Mouse (Mus musculus): ENCODE data around the gene Ror2. TPM values are rescaled to one million over a fixed set of nuclear protein-coding genes. Genes with fewer than 3 reads are reported as not detected.
"Not testable (repeated sequence)": the region's sequence is repeated elsewhere in the genome, so short reads cannot be mapped to it uniquely, and the experiment has no call there.

Gene Ror2
- polyA plus RNA-seq (2015; fragmentation: Nextera tagmentation; extraction: Ambion mirVana), result 17.1 and 17.6 TPM in 2 replicates

DNA sequence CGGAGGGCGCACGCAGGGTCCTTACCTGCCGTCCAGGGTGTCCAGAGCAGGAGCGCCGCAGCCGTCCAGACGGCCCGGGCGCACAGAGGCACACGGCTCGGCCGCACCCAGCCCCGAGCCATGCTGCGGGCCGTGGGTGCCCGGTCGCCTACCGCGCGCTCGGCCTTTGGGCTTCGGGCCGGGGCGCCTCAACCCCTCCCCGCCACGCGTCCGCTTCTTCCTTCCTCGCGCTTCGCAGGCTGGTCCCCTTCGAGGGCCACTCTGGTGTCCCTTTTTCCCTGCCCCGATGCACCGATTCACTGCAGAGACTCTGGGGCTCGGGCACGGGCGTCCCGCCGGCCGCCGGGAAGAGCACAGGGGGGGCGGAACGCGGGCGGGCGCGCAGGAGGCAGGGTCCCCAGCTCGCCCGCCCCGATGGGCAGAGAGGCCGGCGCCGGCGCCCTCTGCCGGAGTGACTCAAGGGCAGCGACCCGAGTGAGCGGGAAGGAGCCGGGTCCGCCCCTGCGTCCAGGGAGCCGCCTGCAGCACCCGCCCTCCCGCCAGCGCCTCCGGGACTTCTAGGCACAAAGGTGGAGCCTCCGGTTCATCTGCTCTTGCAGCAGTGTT is at the start of gene Ror2:
Gene Ror2 (minus strand): TSS at position 369 of the 606 bp plus-strand sequence.
- Histone ChIP-seq H3K4me1 (peaks cover 47% of the 10 kb centered on the region), H3K4me2 (peak within 1 kb of the TSS; percentile 62), H3K27ac (peak within 1 kb of the TSS; percentile 77), H3K27me3 (0 out of 2 replicates have a peak, but pooled peaks cover 5% of the 10 kb centered on the region), H3K9me3 (no peaks in the 10 kb centered on the region), H3K4me3 (peak within 1 kb of the TSS; percentile 69), H3K36me3 (no peaks in the 10 kb centered on the region), H3K9ac (peak within 1 kb of the TSS; percentile 73)
- ATAC-seq (ENCODE audit: borderline replicate concordance, extremely low read depth, low FRiP score, low TSS enrichment), result peak; percentile 89
- WGBS, result under 1% methylated on average over 68 of the region's 68 CpGs

DNA sequence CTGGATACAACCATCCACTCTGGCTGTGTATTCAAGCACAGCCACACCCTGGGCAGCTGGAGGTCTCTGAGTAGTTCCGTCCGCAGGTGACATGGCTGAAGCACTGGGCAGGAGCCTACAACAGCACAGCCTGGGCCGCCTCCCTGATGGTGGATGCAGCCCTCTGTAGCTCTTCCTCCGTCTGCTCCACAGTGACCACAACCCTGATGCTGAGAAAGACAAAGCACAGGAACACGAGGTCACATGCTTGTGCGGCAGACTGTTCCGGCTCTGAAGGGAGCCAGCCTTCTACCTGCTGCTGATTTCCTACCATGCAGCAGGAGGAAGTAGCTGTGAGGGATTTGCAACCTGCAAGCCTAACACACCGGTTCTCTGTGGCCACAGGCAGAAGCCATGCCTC is 47.8 kb upstream of the Ror2 start:
- 90% methylated on average over 8 of the region's 8 CpGs for WGBS
- Histone ChIP-seq H3K4me2 (no peak overlapping the region), H3K4me3 (no peak overlapping the region), H3K4me1 (no peaks in the 10 kb centered on the region), H3K9ac (no peak overlapping the region), H3K27me3 (no peaks in the 10 kb centered on the region), H3K27ac (no peak overlapping the region), H3K9me3 (no peaks in the 10 kb centered on the region), H3K36me3 (peaks cover 49% of the 10 kb centered on the region)
- ATAC-seq (ENCODE audit: borderline replicate concordance, extremely low read depth, low FRiP score, low TSS enrichment), result no peak

DNA sequence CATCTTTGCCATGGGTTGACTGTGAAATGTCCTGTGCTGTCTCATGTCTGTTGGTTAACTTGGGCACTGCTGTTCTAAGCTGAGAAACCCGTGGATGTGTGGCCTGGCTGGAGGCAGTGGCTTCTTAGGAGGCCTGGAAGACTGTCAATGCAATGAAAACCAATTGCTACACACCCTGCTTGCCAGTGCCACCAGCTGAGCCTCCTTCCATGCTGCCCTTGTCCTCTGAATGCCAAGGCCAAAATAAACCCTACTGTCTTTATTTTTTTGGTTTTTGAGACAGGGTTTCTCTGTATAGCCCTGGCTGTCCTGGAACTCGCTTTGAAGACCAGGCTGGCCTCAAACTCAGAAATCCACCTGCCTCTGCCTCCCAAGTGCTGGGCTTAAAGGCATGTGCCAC is 44.3 kb upstream of the Ror2 start:
- Histone ChIP-seq H3K4me3 (no peak overlapping the region), H3K27me3 (no peaks in the 10 kb centered on the region), H3K36me3 (peaks cover 19% of the 10 kb centered on the region), H3K9me3 (no peaks in the 10 kb centered on the region), H3K4me2 (no peak overlapping the region), H3K9ac (no peak overlapping the region), H3K4me1 (0 out of 2 replicates have a peak, but pooled peaks cover 3% of the 10 kb centered on the region), H3K27ac (no peak overlapping the region)
- 74% methylated on average over 2 of the region's 2 CpGs for WGBS
- ATAC-seq (ENCODE audit: borderline replicate concordance, extremely low read depth, low FRiP score, low TSS enrichment), result no peak

DNA sequence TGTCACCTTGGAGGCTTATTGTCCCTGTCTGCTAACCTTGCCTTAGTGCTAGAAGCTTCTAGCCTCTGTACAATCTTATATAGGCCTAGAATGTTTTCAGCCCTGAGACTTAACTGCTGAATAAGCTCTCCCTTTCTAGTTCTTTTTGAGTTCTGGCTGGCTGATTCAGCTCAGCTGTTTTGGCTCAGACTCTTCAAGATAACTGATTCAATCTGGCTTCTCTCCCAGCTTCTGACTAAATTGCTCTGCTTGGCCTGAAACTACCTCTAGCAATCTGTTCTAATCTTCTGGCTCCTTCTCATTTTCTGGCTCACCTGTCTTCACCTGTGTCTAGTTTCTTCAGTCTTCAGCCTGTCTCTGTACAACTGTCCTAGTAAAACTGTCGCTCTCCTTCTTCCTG is 39.6 kb upstream of the Ror2 start:
- H3K9ac ChIP-seq, result no peak overlapping the region
- H3K4me3 ChIP-seq, result no peak overlapping the region
- H3K36me3 ChIP-seq, result no peaks in the 10 kb centered on the region
- no peaks in the 10 kb centered on the region for H3K27me3 ChIP-seq
- H3K27ac ChIP-seq, result no peak overlapping the region
- no peaks in the 10 kb centered on the region for H3K9me3 ChIP-seq
- WGBS, result 79% methylated on average over 1 of the region's 1 CpGs
- ATAC-seq (ENCODE audit: borderline replicate concordance, extremely low read depth, low FRiP score, low TSS enrichment), result no peak
- no peak overlapping the region for H3K4me2 ChIP-seq
- H3K4me1 ChIP-seq, result 0 out of 2 replicates have a peak, but pooled peaks cover 3% of the 10 kb centered on the region

DNA sequence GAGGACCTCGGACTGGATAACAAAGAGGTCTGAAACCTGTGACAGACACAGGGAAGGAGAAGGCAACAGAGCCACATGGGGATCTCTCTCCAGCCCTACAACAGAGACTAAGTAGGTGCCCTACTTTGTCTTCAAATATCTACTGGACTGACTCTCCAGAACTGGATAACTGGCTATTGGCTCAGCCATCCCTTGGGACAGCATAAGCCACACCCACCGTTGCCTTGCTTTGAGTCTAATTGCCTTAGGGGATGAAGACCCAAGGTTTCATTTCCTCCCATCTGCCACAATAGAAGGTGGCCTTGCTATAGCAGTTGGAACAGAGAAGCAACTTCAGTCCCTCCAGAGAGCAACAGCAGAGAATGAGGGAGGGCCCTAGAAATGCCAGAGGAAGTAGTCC is 37.7 kb upstream of the Ror2 start:
- Histone ChIP-seq H3K9me3 (no peaks in the 10 kb centered on the region), H3K4me3 (no peak overlapping the region), H3K27ac (no peak overlapping the region), H3K4me1 (0 out of 2 replicates have a peak, but pooled peaks cover 3% of the 10 kb centered on the region), H3K27me3 (no peaks in the 10 kb centered on the region), H3K9ac (no peak overlapping the region), H3K36me3 (no peaks in the 10 kb centered on the region), H3K4me2 (no peak overlapping the region)
- WGBS, result 77% methylated on average over 2 of the region's 2 CpGs
- ATAC-seq (ENCODE audit: borderline replicate concordance, extremely low read depth, low FRiP score, low TSS enrichment), result no peak

DNA sequence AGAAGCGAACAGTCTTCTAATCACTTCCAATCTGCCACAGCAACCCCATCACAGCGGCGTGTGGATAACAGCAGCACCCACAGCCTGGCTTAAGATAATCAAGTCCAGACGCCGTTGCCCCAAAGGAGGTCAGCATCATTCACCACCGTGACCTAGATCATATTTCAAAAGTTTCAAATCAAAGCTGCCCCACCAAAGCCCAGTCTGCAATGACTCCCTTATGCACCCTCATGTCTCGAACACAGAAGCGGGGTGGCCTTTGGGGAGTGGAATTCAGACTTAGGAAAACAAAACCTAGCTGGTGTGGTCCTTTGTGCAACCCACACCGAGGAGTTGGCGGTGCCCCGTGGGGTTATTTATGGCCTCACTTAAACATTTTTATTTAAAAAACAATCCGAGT is 35.0 kb upstream of the Ror2 start:
- Histone ChIP-seq H3K4me1 (no peaks in the 10 kb centered on the region), H3K9me3 (no peaks in the 10 kb centered on the region), H3K27ac (no peak overlapping the region), H3K4me3 (no peak overlapping the region), H3K27me3 (no peaks in the 10 kb centered on the region), H3K36me3 (no peaks in the 10 kb centered on the region), H3K9ac (no peak overlapping the region), H3K4me2 (no peak overlapping the region)
- no peak for ATAC-seq (ENCODE audit: borderline replicate concordance, extremely low read depth, low FRiP score, low TSS enrichment)
- WGBS, result 39% methylated on average over 12 of the region's 12 CpGs

DNA sequence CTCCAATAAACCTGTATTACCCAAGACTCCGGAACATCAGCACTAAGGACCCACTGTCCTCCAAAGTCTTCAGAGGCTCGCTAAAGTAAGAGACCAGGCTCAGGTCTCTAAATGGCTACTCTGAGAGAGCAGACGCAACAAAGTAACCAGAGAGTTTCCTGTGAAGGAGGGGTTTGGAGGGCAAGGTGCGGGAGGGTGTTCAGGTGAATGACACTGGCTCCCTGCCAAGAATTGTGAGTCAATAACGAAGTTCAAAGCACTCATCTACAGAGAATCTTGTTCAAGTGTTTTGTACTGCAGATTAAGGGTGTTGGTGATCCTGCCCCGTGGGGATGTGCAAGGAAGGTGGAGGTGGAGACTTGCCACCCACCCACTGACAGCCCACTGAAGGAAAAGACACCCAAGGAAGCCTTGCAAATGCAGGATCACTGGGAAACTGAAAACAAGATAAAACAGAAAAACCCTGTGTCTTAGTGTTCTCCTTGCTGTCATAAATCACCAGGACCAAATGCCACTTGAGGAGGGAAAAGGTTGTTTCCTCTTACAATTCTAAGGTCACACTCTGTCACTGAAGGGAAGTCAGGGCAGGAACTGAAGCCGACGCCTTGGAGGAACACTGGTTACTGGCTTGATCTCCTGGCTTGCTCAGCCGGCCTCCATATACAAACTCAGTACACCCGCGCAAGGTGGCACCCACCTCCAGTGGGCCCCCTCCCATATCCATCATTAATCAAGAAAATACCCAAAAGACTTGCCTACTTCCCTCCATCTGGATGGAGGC is 30.8 kb upstream of the Ror2 start:
- H3K4me1 ChIP-seq, result peaks cover 4% of the 10 kb centered on the region; the same call in 1 of the 2 replicates
- H3K9me3 ChIP-seq, result no peaks in the 10 kb centered on the region
- H3K4me2 ChIP-seq, result no peak overlapping the region
- no peak overlapping the region for H3K27ac ChIP-seq
- H3K4me3 ChIP-seq, result no peak overlapping the region
- H3K9ac ChIP-seq, result no peak overlapping the region
- ATAC-seq (ENCODE audit: borderline replicate concordance, extremely low read depth, low FRiP score, low TSS enrichment), result no peak
- H3K27me3 ChIP-seq, result no peaks in the 10 kb centered on the region
- H3K36me3 ChIP-seq, result no peaks in the 10 kb centered on the region
- WGBS, result 47% methylated on average over 11 of the region's 11 CpGs

DNA sequence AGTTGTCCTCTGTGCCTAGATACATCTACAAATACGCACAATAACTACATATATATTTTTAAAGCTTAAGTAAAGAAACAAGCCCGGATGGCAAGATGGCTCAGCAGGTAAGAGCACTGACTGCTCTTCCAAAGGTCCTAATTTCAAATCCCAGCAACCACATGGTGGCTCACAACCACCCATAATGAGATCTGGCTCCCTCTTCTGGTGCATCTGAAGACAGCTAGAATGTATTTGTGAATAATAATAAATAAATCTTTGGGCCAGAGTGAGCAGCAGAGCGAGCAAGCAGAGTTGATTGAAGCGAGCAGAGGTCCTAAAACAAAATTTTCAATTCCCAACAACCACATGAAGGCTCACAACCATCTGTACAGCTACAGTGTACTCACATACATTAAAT is 29.8 kb upstream of the Ror2 start:
- ATAC-seq (ENCODE audit: borderline replicate concordance, extremely low read depth, low FRiP score, low TSS enrichment); H3K27ac ChIP-seq; H3K9ac ChIP-seq; H3K4me2 ChIP-seq; H3K4me3 ChIP-seq; H3K9me3 ChIP-seq; H3K36me3 ChIP-seq; H3K27me3 ChIP-seq; H3K4me1 ChIP-seq: not testable (repeated sequence)
- WGBS, result 73% methylated on average over 4 of the region's 4 CpGs

DNA sequence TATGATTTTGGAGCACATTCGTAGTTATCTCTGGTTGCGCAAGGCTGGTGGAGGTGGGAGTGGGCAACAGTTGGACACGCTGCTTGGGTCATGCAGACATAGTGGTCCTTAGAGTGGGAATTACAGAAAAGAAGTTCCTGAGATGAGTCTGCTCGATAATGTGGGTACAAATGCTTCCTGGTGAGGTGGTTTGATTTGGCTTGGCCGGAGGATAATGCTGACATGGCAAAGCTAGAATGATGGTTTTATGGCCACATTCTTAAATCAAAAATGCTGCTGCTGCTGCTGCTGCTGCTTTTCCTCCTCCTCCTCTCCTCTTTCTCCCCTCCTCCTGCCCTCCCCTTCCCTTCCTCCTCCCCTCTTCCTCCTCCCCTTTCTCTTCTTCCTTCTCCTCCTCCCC is 24.5 kb upstream of the Ror2 start:
- ATAC-seq (ENCODE audit: borderline replicate concordance, extremely low read depth, low FRiP score, low TSS enrichment), result no peak
- Histone ChIP-seq H3K4me1 (peaks cover 23% of the 10 kb centered on the region), H3K27me3 (no peaks in the 10 kb centered on the region), H3K9me3 (no peaks in the 10 kb centered on the region), H3K4me2 (peak overlapping the region; percentile 60; the same call in 1 of the 2 replicates), H3K9ac (no peak overlapping the region), H3K36me3 (no peaks in the 10 kb centered on the region), H3K27ac (no peak overlapping the region), H3K4me3 (no peak overlapping the region)
- 73% methylated on average over 5 of the region's 5 CpGs for WGBS

DNA sequence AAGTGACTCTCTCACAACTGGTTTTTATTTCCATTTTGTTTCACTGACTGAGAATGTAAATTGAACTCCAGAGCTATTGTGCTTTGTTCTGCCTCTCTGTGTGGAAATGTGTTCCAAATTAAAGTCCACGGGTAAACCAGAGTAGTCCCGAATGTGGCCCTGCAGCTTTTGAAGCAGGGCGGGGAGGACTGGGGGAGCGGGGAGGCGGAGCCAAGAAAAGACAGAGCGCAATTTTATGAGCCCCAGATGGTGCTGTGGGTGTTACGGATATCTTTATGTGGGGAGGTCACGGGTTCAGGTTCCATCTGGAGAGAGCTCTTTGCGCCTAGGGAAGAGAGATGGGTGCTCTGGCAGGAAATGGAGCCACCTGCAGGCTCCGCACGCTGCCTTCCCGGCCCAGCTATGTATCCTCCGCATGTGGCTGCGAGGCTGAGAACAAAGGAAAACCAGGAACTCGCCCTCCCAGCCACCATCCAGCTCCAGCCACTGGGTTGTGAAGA is 23.8 kb upstream of the Ror2 start:
- 0 out of 2 replicates have a peak overlapping the region, but pooled peaks have one; percentile 20 for H3K9ac ChIP-seq
- peak overlapping the region; percentile 22 for H3K4me3 ChIP-seq
- no peaks in the 10 kb centered on the region for H3K27me3 ChIP-seq
- peak; percentile 74; the same call in 1 of the 2 replicates for ATAC-seq (ENCODE audit: borderline replicate concordance, extremely low read depth, low FRiP score, low TSS enrichment)
- H3K9me3 ChIP-seq, result no peaks in the 10 kb centered on the region
- H3K4me1 ChIP-seq, result peaks cover 23% of the 10 kb centered on the region
- WGBS, result under 1% methylated on average over 15 of the region's 15 CpGs
- H3K4me2 ChIP-seq, result peak overlapping the region; percentile 60
- H3K36me3 ChIP-seq, result no peaks in the 10 kb centered on the region
- H3K27ac ChIP-seq, result peak overlapping the region; percentile 77

DNA sequence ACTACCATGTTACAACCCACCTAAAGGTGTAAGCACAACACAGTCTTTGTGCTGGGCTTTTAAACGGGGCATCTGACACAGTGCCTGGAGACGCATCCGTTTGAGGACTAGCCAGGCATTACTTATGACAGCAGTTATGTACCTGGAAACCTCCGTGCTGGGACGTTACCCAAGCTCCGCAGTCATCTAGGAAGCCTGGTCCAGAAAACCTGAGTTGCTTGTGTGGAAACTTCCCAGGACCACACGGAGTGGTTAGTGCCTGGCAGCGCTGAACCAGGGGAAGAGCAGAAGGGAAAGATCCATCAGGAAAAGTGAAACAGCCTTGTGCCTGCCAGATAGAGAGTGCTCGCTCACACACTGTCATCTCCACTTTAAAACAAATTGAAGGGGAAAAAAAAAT is 23.2 kb upstream of the Ror2 start:
- WGBS, result 17% methylated on average over 9 of the region's 9 CpGs
- peak overlapping the region; percentile 60 for H3K4me2 ChIP-seq
- H3K4me3 ChIP-seq, result peak overlapping the region; percentile 22
- H3K4me1 ChIP-seq, result peaks cover 19% of the 10 kb centered on the region
- H3K27me3 ChIP-seq, result no peaks in the 10 kb centered on the region
- H3K27ac ChIP-seq, result peak overlapping the region; percentile 77; the same call in 1 of the 2 replicates
- no peaks in the 10 kb centered on the region for H3K9me3 ChIP-seq
- peak; percentile 29; the same call in 1 of the 2 replicates for ATAC-seq (ENCODE audit: borderline replicate concordance, extremely low read depth, low FRiP score, low TSS enrichment)
- no peaks in the 10 kb centered on the region for H3K36me3 ChIP-seq
- 0 out of 2 replicates have a peak overlapping the region, but pooled peaks have one; percentile 20 for H3K9ac ChIP-seq

DNA sequence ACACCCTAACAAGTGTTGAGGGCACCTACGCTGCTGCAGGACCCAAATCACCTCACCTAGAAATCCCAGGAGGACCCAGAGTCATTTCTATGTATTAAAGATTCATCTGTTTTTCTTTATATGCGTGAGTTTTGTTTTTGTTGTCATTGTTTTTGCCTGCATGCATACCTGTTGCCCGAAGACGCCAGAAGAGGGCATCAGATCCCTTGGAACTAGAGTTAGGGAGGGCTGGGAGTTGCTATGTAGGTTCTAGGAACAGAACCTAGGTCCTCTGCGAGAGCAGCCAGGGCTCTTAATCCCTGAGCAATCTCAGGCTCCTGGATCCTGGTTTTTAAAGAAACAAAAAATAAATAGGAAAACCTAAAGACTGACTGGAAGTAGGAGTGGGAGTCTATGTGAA is 20.9 kb upstream of the Ror2 start:
- peaks cover 19% of the 10 kb centered on the region for H3K4me1 ChIP-seq
- no peaks in the 10 kb centered on the region for H3K27me3 ChIP-seq
- no peak overlapping the region for H3K9ac ChIP-seq
- no peak overlapping the region for H3K27ac ChIP-seq
- no peaks in the 10 kb centered on the region for H3K9me3 ChIP-seq
- no peak overlapping the region for H3K4me3 ChIP-seq
- H3K36me3 ChIP-seq, result no peaks in the 10 kb centered on the region
- H3K4me2 ChIP-seq, result no peak overlapping the region
- 74% methylated on average over 5 of the region's 5 CpGs for whole genome bisulfite sequencing
- ATAC-seq (ENCODE audit: borderline replicate concordance, extremely low read depth, low FRiP score, low TSS enrichment), result no peak
